Mouse (Mus musculus) liver, embryonic 16.5 days (tissue): ENCODE measurements around the gene Emc7. TPM values are rescaled to one million over a fixed set of nuclear protein-coding genes. Genes with fewer than 3 reads are reported as not detected.
A peak's percentile ranks its signal among the peaks of the same experiment; 100 is the strongest.
"Not testable (repeated sequence)": the region's sequence is repeated elsewhere in the genome, so short reads cannot be mapped to it uniquely, and the experiment has no call there.

ENCODE experiments used
- ATAC-seq: fragments of 200-750 bp; cut with Nextera tagmentation; 2 replicates; pipeline ENCODE4 v1.8.0; 2017; ENCODE audit warnings: low read depth, mild to moderate bottlenecking, moderate number of reproducible peaks, moderate library complexity
- H3K27ac ChIP-seq: fragments of 300-500 bp; sonication (generic); 2 replicates; pipeline ENCODE4 v1.5.1; 2014; ENCODE audit warnings: mild to moderate bottlenecking, low read length
- H3K27me3 ChIP-seq: fragments of 300-500 bp; sonication (generic); 2 replicates; pipeline ENCODE4 v1.6.1; 2014; ENCODE audit warnings: low read depth, low read length, mixed read lengths; ENCODE audit not compliant: control insufficient read depth, insufficient read depth
- H3K36me3 ChIP-seq: fragments of 300-500 bp; sonication (generic); 2 replicates; pipeline ENCODE4 v1.6.1; 2014; ENCODE audit warnings: mild to moderate bottlenecking; ENCODE audit not compliant: control insufficient read depth, insufficient read depth
- H3K4me1 ChIP-seq: fragments of 300-500 bp; sonication (generic); 2 replicates; pipeline ENCODE4 v1.6.1; 2014; ENCODE audit warnings: low read depth, low read length, mixed read lengths; ENCODE audit not compliant: control insufficient read depth
- H3K4me2 ChIP-seq: fragments of 300-500 bp; sonication (generic); 2 replicates; pipeline ENCODE4 v1.6.1; 2014; ENCODE audit warnings: low read depth, low read length, mixed read lengths
- H3K4me3 ChIP-seq: fragments of 300-500 bp; sonication (generic); 2 replicates; pipeline ENCODE4 v1.5.1; 2014; ENCODE audit warnings: low read depth, mild to moderate bottlenecking, low read length
- H3K9ac ChIP-seq: fragments of 300-500 bp; sonication (generic); 2 replicates; pipeline ENCODE4 v1.6.1; 2014; ENCODE audit warnings: low read depth, low read length
- H3K9me3 ChIP-seq: fragments of 300-500 bp; sonication (generic); replicated peaks from 2 replicates; pipeline ENCODE4 v1.6.1; 2016; ENCODE audit warnings: low read length; ENCODE audit not compliant: control insufficient read depth
- WGBS: fragments of 180-500 bp; shearing (Covaris S2); extraction: QIAGEN DNeasy Blood & Tissue Kit; methylation state at CpG from one replicate; pipeline ENCODE4 v1.1.7; 2014; ENCODE audit not compliant: insufficient replicate concordance; 5-methylcytosine and 5-hydroxymethylcytosine counted together
- polyA plus RNA-seq: library from polyadenylated mRNA; unstranded; fragments of >200 nt; fragmentation: Nextera tagmentation; extraction: Ambion mirVana; gene quantifications from 2 replicates; pipeline ENCODE4 v1.2.1, GENCODE M21; 2015

Gene Emc7
- polyA plus RNA-seq, 1 experiment from 2014 or later, result 12.9 TPM

DNA sequence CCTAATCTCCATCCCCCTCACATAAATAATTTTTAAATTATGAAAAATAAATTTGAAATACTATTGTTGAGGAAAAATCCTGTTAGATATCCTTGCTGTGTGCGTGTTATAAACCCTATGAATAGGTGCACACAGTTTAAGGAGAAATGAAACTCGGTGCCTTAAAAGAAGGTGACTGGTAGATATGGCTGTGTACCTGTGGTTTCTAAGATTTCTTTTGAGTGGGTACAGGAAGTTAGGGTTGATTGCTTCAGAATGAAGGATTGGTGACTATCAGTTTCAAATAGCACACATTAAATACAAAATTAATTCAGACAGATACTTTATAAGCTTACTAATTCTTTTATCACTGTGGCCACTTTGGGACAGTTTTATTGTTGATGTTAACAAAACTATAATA lies 17.2 kb upstream of the Emc7 start:
- H3K4me3 ChIP-seq, result no peak overlapping the region
- H3K36me3 ChIP-seq, result no peaks in the 10 kb centered on the region
- no peak overlapping the region for H3K9ac ChIP-seq
- 69% methylated on average over 2 of the region's 2 CpGs for WGBS
- no peaks in the 10 kb centered on the region; the same call in 1 of the 2 replicates for H3K4me1 ChIP-seq
- ATAC-seq, result no peak
- no peaks in the 10 kb centered on the region for H3K9me3 ChIP-seq
- H3K4me2 ChIP-seq, result no peak overlapping the region
- H3K27me3 ChIP-seq, result no peaks in the 10 kb centered on the region
- H3K27ac ChIP-seq, result no peak overlapping the region

DNA sequence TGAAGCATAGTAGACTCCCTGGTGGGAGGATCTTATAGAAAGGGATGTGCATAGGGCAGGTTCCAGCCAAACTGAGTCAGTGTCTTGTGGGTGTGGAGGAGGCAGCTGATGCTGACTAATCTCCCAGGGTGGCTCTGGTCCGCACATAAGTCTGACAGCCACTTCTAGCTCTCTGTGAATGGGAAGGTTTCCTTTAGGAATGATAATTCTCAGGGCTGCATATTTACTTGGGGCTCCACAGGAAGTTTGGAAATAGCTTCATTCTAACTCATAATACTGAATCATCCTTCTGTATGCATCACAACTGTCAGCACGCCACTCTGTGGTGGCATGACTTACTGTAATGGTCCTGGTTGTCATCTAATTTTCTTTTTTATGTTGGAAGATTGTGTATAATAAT lies 11.3 kb upstream of the Emc7 start:
- H3K27ac ChIP-seq, result no peak overlapping the region
- no peaks in the 10 kb centered on the region for H3K27me3 ChIP-seq
- no peak overlapping the region for H3K4me2 ChIP-seq
- no peaks in the 10 kb centered on the region for H3K9me3 ChIP-seq
- H3K4me1 ChIP-seq, result no peaks in the 10 kb centered on the region
- H3K36me3 ChIP-seq, result no peaks in the 10 kb centered on the region
- H3K9ac ChIP-seq, result no peak overlapping the region
- H3K4me3 ChIP-seq, result no peak overlapping the region
- ATAC-seq, result no peak
- WGBS, result 58% methylated on average over 2 of the region's 2 CpGs

DNA sequence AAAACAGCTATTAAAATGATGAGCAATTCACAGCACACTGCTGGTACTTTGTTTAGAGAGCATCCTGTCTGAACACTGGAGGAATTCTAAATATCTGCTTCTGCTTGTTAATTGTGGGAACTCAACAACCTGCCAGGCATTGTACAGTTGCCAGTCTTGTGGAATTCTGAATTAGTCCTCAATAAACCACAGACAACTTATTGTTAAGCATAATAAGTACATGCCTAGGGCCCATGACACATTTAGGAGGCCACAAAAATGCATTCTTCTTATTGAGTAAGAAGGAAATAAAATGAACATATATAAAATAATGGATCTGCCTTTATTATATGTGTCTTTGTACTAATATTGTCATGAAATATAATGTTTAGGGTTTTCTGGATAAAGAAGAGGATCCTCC lies 9.3 kb upstream of the Emc7 start:
- Histone ChIP-seq H3K9ac (no peak overlapping the region), H3K4me3 (no peak overlapping the region)
- ATAC-seq, result no peak

DNA sequence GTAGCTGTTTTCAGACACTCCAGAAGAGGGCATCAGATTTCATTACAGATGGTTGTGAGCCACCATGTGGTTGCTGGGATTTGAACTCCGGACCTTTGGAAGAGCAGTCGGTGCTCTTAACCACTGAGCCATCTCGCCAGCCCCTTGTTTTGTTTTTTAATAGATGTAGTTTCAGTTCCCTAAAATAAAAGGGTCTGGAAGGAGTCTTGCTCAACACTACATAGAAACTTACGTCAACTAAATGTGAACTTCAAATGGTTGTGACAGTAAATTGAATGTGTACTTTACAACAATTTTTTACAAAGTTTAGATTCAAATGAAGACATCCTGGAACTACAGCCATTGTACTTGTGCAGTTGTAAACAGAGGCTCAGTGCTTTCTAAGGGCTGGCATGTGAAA lies 6.8 kb upstream of the Emc7 start:
- H3K27me3 ChIP-seq, H3K9me3 ChIP-seq, H3K9ac ChIP-seq, ATAC-seq, H3K4me3 ChIP-seq, H3K4me2 ChIP-seq, H3K36me3 ChIP-seq, H3K4me1 ChIP-seq, H3K27ac ChIP-seq: not testable (repeated sequence)
- 41% methylated on average over 4 of the region's 4 CpGs for WGBS

More for the DNA sequence above, 9.3 kb upstream of the Emc7 start:
- Histone ChIP-seq H3K27ac (no peak overlapping the region), H3K4me1 (no peaks in the 10 kb centered on the region; the same call in 1 of the 2 replicates), H3K4me2 (no peak overlapping the region), H3K36me3 (no peaks in the 10 kb centered on the region), H3K27me3 (no peaks in the 10 kb centered on the region), H3K9me3 (no peaks in the 10 kb centered on the region)

DNA sequence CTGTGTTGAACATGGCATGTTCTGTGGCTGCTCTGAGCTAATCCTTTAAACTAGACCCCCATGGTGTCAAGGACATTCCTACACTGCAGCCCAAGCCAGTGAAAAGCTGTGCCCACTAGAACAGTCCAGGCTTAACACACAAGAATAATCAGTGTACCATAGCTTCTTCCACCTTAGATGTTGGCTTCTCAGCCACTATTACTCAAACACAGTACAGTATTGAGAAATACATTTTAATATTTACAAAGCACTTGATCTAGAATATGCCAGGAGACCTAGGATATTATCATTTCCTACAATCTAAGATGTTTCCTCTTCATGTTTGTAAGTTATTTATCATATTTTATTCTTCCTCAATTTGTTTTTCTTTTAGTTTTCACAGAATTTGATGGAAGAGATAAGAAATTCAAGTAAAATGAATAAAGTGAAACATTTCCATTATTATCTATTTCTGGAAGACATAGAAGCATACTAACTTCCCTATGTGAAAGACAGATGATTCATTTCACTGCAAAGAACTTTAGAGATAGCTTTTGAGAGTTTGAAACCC lies 6.2 kb upstream of the Emc7 start:
- no peaks in the 10 kb centered on the region; the same call in 1 of the 2 replicates for H3K4me1 ChIP-seq
- no peak for ATAC-seq
- H3K9ac ChIP-seq, result no peak overlapping the region
- H3K27ac ChIP-seq, result no peak overlapping the region
- no peaks in the 10 kb centered on the region for H3K36me3 ChIP-seq
- H3K9me3 ChIP-seq, result no peaks in the 10 kb centered on the region
- no peak overlapping the region for H3K4me3 ChIP-seq
- no peak overlapping the region for H3K4me2 ChIP-seq
- H3K27me3 ChIP-seq, result no peaks in the 10 kb centered on the region

DNA sequence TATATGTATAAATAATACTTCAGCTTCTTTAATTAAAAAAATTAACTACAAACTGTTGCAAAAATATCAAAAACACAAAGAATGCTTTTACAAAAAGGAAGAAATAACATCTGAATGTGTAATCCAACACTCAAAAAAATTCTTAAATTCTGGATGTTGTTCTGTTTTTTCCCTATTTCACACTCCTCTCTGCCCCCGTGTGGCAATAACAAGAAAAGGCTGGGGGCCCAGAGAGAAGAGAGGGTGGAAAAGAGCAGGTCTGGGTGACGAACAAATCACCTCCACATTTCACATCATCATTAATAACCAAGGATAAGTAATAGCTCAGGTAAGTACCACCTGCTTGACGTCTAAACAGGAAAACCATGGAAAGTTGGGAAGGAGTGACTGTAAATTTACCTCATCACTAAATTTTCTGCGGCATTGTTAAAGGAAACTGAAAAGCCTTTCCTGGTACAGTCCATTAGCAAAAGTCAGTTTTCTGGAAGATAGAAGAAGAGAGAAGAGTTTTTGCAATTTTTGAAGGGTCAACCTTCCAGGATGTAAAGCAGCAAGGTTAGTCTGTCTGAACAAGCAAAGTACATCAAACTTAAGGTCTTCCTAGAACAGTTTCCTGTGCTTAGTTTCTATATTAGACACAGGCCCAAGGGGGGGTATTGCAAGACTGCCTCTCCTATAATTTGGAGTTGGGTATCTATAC lies 5.0 kb upstream of the Emc7 start:
- no peak overlapping the region for H3K9ac ChIP-seq
- no peaks in the 10 kb centered on the region for H3K9me3 ChIP-seq
- H3K27me3 ChIP-seq, result no peaks in the 10 kb centered on the region
- H3K4me1 ChIP-seq, result peaks cover 2% of the 10 kb centered on the region
- no peaks in the 10 kb centered on the region for H3K36me3 ChIP-seq
- WGBS, result 25% methylated on average over 4 of the region's 4 CpGs
- H3K27ac ChIP-seq, result no peak overlapping the region
- H3K4me3 ChIP-seq, result no peak overlapping the region
- H3K4me2 ChIP-seq, result no peak overlapping the region
- ATAC-seq, result no peak

DNA sequence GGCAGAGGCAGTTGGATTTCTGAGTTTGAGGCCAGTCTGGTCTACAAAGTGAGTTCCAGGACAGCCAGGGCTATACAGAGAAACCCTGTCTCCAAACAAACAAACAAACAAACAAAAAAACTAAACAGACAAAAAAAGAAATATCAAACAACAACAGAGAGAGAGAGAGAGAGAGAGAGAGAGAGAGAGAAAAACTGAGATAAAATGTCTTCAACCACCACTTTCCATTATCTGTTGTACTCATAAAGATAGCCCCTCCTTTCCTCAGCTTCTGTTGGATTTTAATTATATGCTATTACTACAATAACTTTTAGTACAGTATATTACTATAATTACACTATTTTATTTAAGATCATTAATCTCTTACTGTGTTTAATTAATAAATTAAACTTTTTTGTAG lies 2.3 kb upstream of the Emc7 start:
- H3K27ac ChIP-seq, H3K4me2 ChIP-seq, H3K9ac ChIP-seq, H3K4me1 ChIP-seq, H3K27me3 ChIP-seq, H3K36me3 ChIP-seq, ATAC-seq, H3K4me3 ChIP-seq, H3K9me3 ChIP-seq: not testable (repeated sequence)

DNA sequence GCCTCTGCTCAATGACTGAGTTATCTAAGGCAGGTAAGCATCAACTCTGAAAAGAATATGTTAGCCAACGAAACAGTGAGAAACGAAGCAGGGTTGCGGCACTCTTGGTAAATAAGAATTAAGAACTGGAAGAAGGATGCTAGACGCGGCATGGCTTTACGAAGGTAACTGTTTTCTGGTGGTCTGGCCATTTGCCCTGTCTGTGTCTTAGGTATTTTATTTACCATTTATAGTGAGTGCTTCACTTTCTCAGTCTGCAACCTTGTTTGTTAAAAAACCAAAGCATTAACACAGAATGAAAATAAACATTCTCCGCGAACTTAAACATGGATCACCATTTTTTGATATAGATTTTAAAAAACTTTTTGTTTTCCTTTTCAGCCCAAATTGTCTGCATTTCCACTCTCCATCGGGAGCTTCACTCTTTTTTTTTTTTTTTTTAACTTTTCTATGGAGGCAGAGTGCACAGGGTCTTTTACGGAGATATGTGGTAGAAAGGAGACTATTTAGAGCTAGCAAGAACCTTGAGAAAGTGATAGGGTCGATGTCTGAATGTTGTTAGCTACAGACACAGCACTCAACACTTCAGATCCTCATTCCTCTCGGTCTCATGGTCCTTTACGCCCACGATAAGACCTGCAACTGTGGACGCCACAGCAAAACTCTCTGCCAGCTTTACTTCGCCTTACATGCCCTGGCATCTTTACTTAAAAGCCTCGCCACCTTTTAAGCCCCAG lies 504 bp upstream of the Emc7 start:
- H3K36me3 ChIP-seq, result no peaks in the 10 kb centered on the region
- H3K9ac ChIP-seq, result peak overlapping the region; percentile 85
- H3K27me3 ChIP-seq, result no peaks in the 10 kb centered on the region
- H3K4me1 ChIP-seq, result peaks cover 5% of the 10 kb centered on the region
- H3K9me3 ChIP-seq, result no peaks in the 10 kb centered on the region
- peak overlapping the region; percentile 85 for H3K27ac ChIP-seq
- peak overlapping the region; percentile 82 for H3K4me3 ChIP-seq
- no peak; the same call in 1 of the 2 replicates for ATAC-seq
- H3K4me2 ChIP-seq, result peak overlapping the region; percentile 81
- WGBS, result 26% methylated on average over 17 of the region's 17 CpGs

DNA sequence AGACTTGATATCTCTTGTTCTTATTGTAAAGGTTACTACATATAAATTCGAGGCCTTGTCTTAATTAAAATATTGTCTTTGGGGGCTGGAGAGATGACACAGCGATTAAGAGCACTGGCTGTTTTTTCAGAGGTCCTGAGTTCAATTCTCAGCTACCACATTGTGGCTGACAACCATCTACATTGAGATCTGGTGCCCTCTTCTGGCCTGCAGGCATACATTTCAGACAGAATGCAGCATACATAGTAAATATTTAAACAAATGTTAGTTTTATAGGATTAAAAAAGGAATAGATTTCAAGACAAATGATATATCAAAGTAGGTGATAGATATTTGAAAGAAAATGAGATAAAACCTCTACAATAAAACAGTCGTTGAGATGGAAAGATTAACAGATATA lies 5.8 kb downstream of the Emc7 start:
- Histone ChIP-seq H3K4me2 (no peak overlapping the region), H3K9ac (no peak overlapping the region), H3K27me3 (no peaks in the 10 kb centered on the region), H3K4me1 (peaks cover 2% of the 10 kb centered on the region; the same call in 1 of the 2 replicates), H3K9me3 (no peaks in the 10 kb centered on the region), H3K27ac (no peak overlapping the region), H3K36me3 (peaks cover 18% of the 10 kb centered on the region), H3K4me3 (no peak overlapping the region)
- 83% methylated on average over 3 of the region's 3 CpGs for WGBS
- no peak for ATAC-seq
